Comparison of ENCODE assay signal across 16 mouse cellular contexts in the genomic region with DNA sequence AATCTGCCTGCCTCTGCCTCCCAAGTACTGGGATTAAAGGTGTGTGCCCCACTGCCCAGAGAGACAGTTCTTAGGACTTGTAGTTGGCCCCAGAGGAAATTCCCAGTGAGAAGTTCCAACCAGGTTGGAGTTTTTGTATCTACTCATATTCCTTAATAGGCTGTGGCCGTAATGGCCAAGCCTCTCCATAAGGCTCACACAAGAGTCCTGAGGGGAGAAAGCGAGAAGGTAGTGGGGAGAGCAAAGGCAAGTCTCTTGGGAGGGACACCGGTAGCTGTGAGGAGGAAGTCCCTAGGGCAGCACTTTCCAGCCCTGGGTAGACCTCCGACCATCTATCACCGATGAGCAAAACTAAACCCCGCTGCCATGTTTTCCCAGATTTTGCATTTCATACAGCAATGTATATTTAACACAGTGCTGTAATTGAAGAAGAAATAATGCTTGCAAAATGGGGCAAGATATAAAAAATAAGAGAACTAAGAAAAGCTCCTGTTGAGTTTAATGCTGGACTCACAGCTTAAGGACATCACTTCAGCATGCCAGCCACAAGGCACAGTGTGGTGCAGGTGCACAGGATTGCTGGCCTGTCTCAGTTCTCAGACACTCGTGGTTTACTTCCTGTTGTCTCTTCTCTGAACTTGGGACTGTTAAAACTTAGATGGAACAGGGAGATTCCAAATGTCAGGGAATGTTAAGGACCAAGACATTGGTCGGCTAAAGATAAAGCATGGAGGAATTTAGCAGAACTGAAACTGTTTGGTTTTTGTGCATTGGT. TPM values are rescaled to one million over a fixed set of nuclear protein-coding genes. Genes with fewer than 3 reads are reported as not detected.
A peak's percentile ranks its signal among the peaks of the same experiment; 100 is the strongest.
DNase-seq lines count a peak whose midpoint lies in the region; ATAC-seq and TF ChIP-seq lines count a peak whose summit lies in the region.
"Had no signal": no experiment of that assay in that cellular context is flagged by ENCODE, and none has a peak within 500 bp of the region (broad histone marks: within the 10 kb centered on the region; RNA-seq: fewer than 3 reads in every experiment).

No protein-coding gene starts in this region.

- peak; percentile 65 for DNase-seq in MEL (ENCODE audit: low read depth, low spot score)
- DNase-seq in cerebellum, adult 11-12 months, result no peak
- DNase-seq in retina, postnatal 1 day, result no peak
- DNase-seq in cerebellum, adult 9-10 months, result no peak
- DNase-seq: gastrocnemius, postnatal 14 days; kidney, postnatal 4 days; lung, postnatal 36 days; thymus, postnatal 36 days had no signal

- H3K79me2 ChIP-seq in MEL (ENCODE audit: control insufficient read depth, insufficient read depth, low read length, poor library complexity), result peaks cover 23% of the 10 kb centered on the region

- 0 out of 2 replicates have a peak, but pooled peaks have one; percentile 13 for ATAC-seq in kidney, embryonic 15.5 days (replicated peaks; ENCODE audit: low FRiP score)
- ATAC-seq in kidney, embryonic 14.5 days (ENCODE audit: low FRiP score, low TSS enrichment), result no peak
- peak; percentile 33; the same call in 1 of the 2 replicates for ATAC-seq in intestine, embryonic 15.5 days
- peak; percentile 42; the same call in 1 of the 2 replicates for ATAC-seq in megakaryocyte, adult 5-6 weeks (ENCODE audit: poor library complexity, severe bottlenecking)

- peaks cover 16% of the 10 kb centered on the region for H3K4me1 ChIP-seq in kidney, embryonic 15.5 days
- H3K4me1 ChIP-seq in kidney, embryonic 14.5 days (ENCODE audit: control insufficient read depth, insufficient read depth, low read length), result peaks cover 8% of the 10 kb centered on the region; the same call in 1 of the 2 replicates
- 0 out of 4 replicates have a peak, but pooled peaks cover 0 to 3% of the 10 kb centered on the region in 2 experiments for H3K4me1 ChIP-seq in MEL (ENCODE audit: control insufficient read depth in 1 of 2, insufficient read depth in 2 of 2, low read length in 2 of 2)
- peaks cover 9% of the 10 kb centered on the region for H3K4me1 ChIP-seq in intestine, embryonic 15.5 days (replicated peaks)

- no peaks in the 10 kb centered on the region for H3K27me3 ChIP-seq in kidney, embryonic 15.5 days
- no peaks in the 10 kb centered on the region for H3K27me3 ChIP-seq in kidney, embryonic 14.5 days (ENCODE audit: control insufficient read depth, insufficient read depth, low read length)
- H3K27me3 ChIP-seq in MEL (ENCODE audit: control insufficient read depth in 1 of 2, insufficient read depth in 2 of 2, low read length in 2 of 2), result no peaks in the 10 kb centered on the region
- no peaks in the 10 kb centered on the region for H3K27me3 ChIP-seq in intestine, embryonic 15.5 days (replicated peaks)

- no peak for TF ChIP-seq RAD21 in MEL (IDR thresholded peaks at IDR 0.05; ENCODE audit: low read depth, low read length)

- TF ChIP-seq EP300 in MEL (IDR thresholded peaks at IDR 0.05; ENCODE audit: low read depth in 1 of 2, low read length in 2 of 2), result no peak

- no peaks in the 10 kb centered on the region for H3K9me3 ChIP-seq in kidney, embryonic 15.5 days (replicated peaks)
- H3K9me3 ChIP-seq in kidney, embryonic 14.5 days (ENCODE audit: control insufficient read depth, low read length), result no peaks in the 10 kb centered on the region
- no peaks in the 10 kb centered on the region for H3K9me3 ChIP-seq in MEL (replicated peaks; ENCODE audit: insufficient read depth, low read length)
- H3K9me3 ChIP-seq in intestine, embryonic 15.5 days, result no peaks in the 10 kb centered on the region

- TF ChIP-seq CTCF in MEL (IDR thresholded peaks at IDR 0.05 in 2 of 3, conservative IDR thresholded peaks at IDR 0.05 in 1 of 3; ENCODE audit: control insufficient read depth in 1 of 3, insufficient read depth in 1 of 3, low read depth in 2 of 3, low read length in 3 of 3, poor library complexity in 1 of 3, severe bottlenecking in 1 of 3), result no peak

- WGBS in kidney, embryonic 15.5 days, result 44% methylated on average over 8 of the region's 8 CpGs
- 35% methylated on average over 8 of the region's 8 CpGs for WGBS in kidney, embryonic 14.5 days
- WGBS in intestine, embryonic 15.5 days, result 32% methylated on average over 8 of the region's 8 CpGs

- H3K4me2 ChIP-seq in kidney, embryonic 15.5 days, result no peak overlapping the region
- H3K4me2 ChIP-seq in kidney, embryonic 14.5 days (replicated peaks; ENCODE audit: low read depth, low read length), result no peak overlapping the region
- H3K4me2 ChIP-seq in intestine, embryonic 15.5 days (replicated peaks), result no peak overlapping the region

- no peak overlapping the region for H3K9ac ChIP-seq in kidney, embryonic 15.5 days
- no peak overlapping the region for H3K9ac ChIP-seq in kidney, embryonic 14.5 days (ENCODE audit: low read depth, low read length)
- no peak overlapping the region for H3K9ac ChIP-seq in MEL (ENCODE audit: control insufficient read depth, low read depth, low read length, poor library complexity, severe bottlenecking)
- no peak overlapping the region for H3K9ac ChIP-seq in intestine, embryonic 15.5 days

- TF ChIP-seq POLR2A in MEL (IDR thresholded peaks at IDR 0.05; ENCODE audit: control insufficient read depth in 1 of 2, insufficient read depth in 1 of 2, low read depth in 1 of 2, low read length in 2 of 2, poor library complexity in 1 of 2), result no peak; a peak in 1 of 4 replicates

- H3K36me3 ChIP-seq in kidney, embryonic 15.5 days, result peaks cover 49% of the 10 kb centered on the region
- peaks cover 45% of the 10 kb centered on the region for H3K36me3 ChIP-seq in kidney, embryonic 14.5 days (ENCODE audit: control insufficient read depth, insufficient read depth, low read length)
- peaks cover 7 to 14% of the 10 kb centered on the region in 2 experiments for H3K36me3 ChIP-seq in MEL (ENCODE audit: control insufficient read depth in 1 of 2, insufficient read depth in 2 of 2, low read length in 2 of 2)
- peaks cover 25% of the 10 kb centered on the region for H3K36me3 ChIP-seq in intestine, embryonic 15.5 days

- H3K27ac ChIP-seq in kidney, embryonic 15.5 days, result peak overlapping the region; percentile 10
- no peak overlapping the region for H3K27ac ChIP-seq in kidney, embryonic 14.5 days (ENCODE audit: low read depth, low read length)
- H3K27ac ChIP-seq in MEL (ENCODE audit: control insufficient read depth, low read depth, low read length), result no peak overlapping the region
- peak overlapping the region; percentile 36 for H3K27ac ChIP-seq in intestine, embryonic 15.5 days

- no peak overlapping the region for H3K4me3 ChIP-seq in kidney, embryonic 15.5 days (replicated peaks)
- no peak overlapping the region for H3K4me3 ChIP-seq in kidney, embryonic 14.5 days (ENCODE audit: low read length)
- no peak overlapping the region for H3K4me3 ChIP-seq in MEL (ENCODE audit: control insufficient read depth in 1 of 2, insufficient read depth in 1 of 2, low read depth in 2 of 2, low read length in 2 of 2)
- no peak overlapping the region for H3K4me3 ChIP-seq in intestine, embryonic 15.5 days (replicated peaks)

TF ChIP-seq in MEL, 35 proteins besides CTCF, POLR2A, EP300 and RAD21:
- peak; percentile 63; the same call in 1 of the 2 replicates for TF ChIP-seq POLR2AphosphoS5 (IDR thresholded peaks at IDR 0.05; ENCODE audit: borderline replicate concordance, low read depth, low read length)
- no peak for TF ChIP-seq MEF2A (IDR thresholded peaks at IDR 0.05; ENCODE audit: extremely low read depth, insufficient replicate concordance, low read depth, low read length, poor library complexity, severe bottlenecking)
- TF ChIP-seq SIN3A (IDR thresholded peaks at IDR 0.05; ENCODE audit: low read length), result peak; percentile 28; the same call in 1 of the 2 replicates

RNA-seq across cellular contexts. Expression of a gene that starts 5.7 kb away (rescaled TPM):
- 1,407 and 1,464 TPM in 2 replicates for polyA plus RNA-seq in kidney, embryonic 15.5 days (2015; fragmentation: Nextera tagmentation; extraction: Ambion mirVana)
- 2,066 and 2,566 TPM in 2 replicates for polyA plus RNA-seq in kidney, embryonic 14.5 days (2014; fragmentation: Nextera tagmentation; extraction: Ambion mirVana)
- total RNA-seq in MEL (2012; rRNA removed), result 1,584 and 1,827 TPM in 2 replicates
- 1,000 to 10,000 TPM in 1 of 2 experiments, 100 to 1,000 TPM in 1; 726 to 4,532 TPM for polyA plus RNA-seq in MEL (2012; ENCODE audit: insufficient read depth in 1 of 2, insufficient read length in 2 of 2, low read depth in 1 of 2, low replicate concordance in 2 of 2, missing spikeins in 1 of 2)
- polyA plus RNA-seq in intestine, embryonic 15.5 days (2015; fragmentation: Nextera tagmentation; extraction: Ambion mirVana), result 1,311 and 1,452 TPM in 2 replicates
- total RNA-seq in megakaryocyte, adult 5-6 weeks (2015), result 2,172 and 2,241 TPM in 2 replicates
- total RNA-seq in megakaryocyte, adult 5-6 weeks (2017), result 3,573 and 3,619 TPM in 2 replicates

RNA-seq across cellular contexts. Expression of a gene that starts 16.3 kb away (rescaled TPM):
- polyA plus RNA-seq in kidney, embryonic 15.5 days (2015; fragmentation: Nextera tagmentation; extraction: Ambion mirVana), result not detected in 2 replicates
- not detected in 2 replicates for polyA plus RNA-seq in kidney, embryonic 14.5 days (2014; fragmentation: Nextera tagmentation; extraction: Ambion mirVana)
- total RNA-seq in MEL (2012; rRNA removed), result not detected in 2 replicates
- polyA plus RNA-seq in MEL (2012; ENCODE audit: insufficient read depth in 1 of 2, insufficient read length in 2 of 2, low read depth in 1 of 2, low replicate concordance in 2 of 2, missing spikeins in 1 of 2), result not detected
- 0.11 and 0.14 TPM in 2 replicates for polyA plus RNA-seq in intestine, embryonic 15.5 days (2015; fragmentation: Nextera tagmentation; extraction: Ambion mirVana)
- not detected in 2 replicates for total RNA-seq in megakaryocyte, adult 5-6 weeks (2015)
- not detected in 2 replicates for total RNA-seq in megakaryocyte, adult 5-6 weeks (2017)
- total RNA-seq: adrenal gland, adult 18-20 months had no signal
- polyA plus RNA-seq: stomach, embryonic 14.5 days had no signal

RNA-seq across cellular contexts. Expression of a gene that starts 23.0 kb away (rescaled TPM):
- 32.4 and 37.1 TPM in 2 replicates for polyA plus RNA-seq in kidney, embryonic 15.5 days (2015; fragmentation: Nextera tagmentation; extraction: Ambion mirVana)
- polyA plus RNA-seq in kidney, embryonic 14.5 days (2014; fragmentation: Nextera tagmentation; extraction: Ambion mirVana), result 26.2 and 30.3 TPM in 2 replicates
- 76.1 and 87.6 TPM in 2 replicates for total RNA-seq in MEL (2012; rRNA removed)
- polyA plus RNA-seq in MEL (2012; ENCODE audit: insufficient read depth in 1 of 2, insufficient read length in 2 of 2, low read depth in 1 of 2, low replicate concordance in 2 of 2, missing spikeins in 1 of 2), result 10 to 100 TPM in 1 of 2 experiments, not detected in 1; 81.3 TPM
- polyA plus RNA-seq in intestine, embryonic 15.5 days (2015; fragmentation: Nextera tagmentation; extraction: Ambion mirVana), result 25.2 and 30.2 TPM in 2 replicates
- 19.1 and 21.9 TPM in 2 replicates for total RNA-seq in megakaryocyte, adult 5-6 weeks (2015)
- 26.6 and 32.4 TPM in 2 replicates for total RNA-seq in megakaryocyte, adult 5-6 weeks (2017)

RNA-seq across cellular contexts. Expression of a gene that starts 41.3 kb away (rescaled TPM):
- 0.18 TPM in 1 of 2 replicates, not detected in the other for polyA plus RNA-seq in kidney, embryonic 15.5 days (2015; fragmentation: Nextera tagmentation; extraction: Ambion mirVana)
- polyA plus RNA-seq in kidney, embryonic 14.5 days (2014; fragmentation: Nextera tagmentation; extraction: Ambion mirVana), result not detected in 2 replicates
- total RNA-seq in MEL (2012; rRNA removed), result not detected in 2 replicates
- not detected for polyA plus RNA-seq in MEL (2012; ENCODE audit: insufficient read depth in 1 of 2, insufficient read length in 2 of 2, low read depth in 1 of 2, low replicate concordance in 2 of 2, missing spikeins in 1 of 2)
- polyA plus RNA-seq in intestine, embryonic 15.5 days (2015; fragmentation: Nextera tagmentation; extraction: Ambion mirVana), result 0.14 and 0.40 TPM in 2 replicates
- not detected in 2 replicates for total RNA-seq in megakaryocyte, adult 5-6 weeks (2015)
- total RNA-seq in megakaryocyte, adult 5-6 weeks (2017), result not detected in 2 replicates
- total RNA-seq: adrenal gland, adult 18-20 months; gastrocnemius, postnatal 14 days; left cerebral cortex, postnatal 10 days had no signal
- polyA plus RNA-seq: heart, postnatal 0 days had no signal

Comparison
In these comparisons a context has a peak if more than half of its experiments do, and no peak if none do; other contexts are left out.
1. H3K27ac ChIP-seq: peak in kidney, embryonic 15.5 days (single experiment) and intestine, embryonic 15.5 days (single experiment); none in kidney, embryonic 14.5 days (single experiment) and MEL (single experiment).